26 mouse cellular contexts compared by ENCODE assay signal in genomic region chr13:56139167-56139751, GRCm38 (mm10). TPM values are rescaled to one million over a fixed set of nuclear protein-coding genes. Genes with fewer than 3 reads are reported as not detected.
DNase-seq lines count a peak whose midpoint lies in the region; ATAC-seq lines count a peak whose summit lies in the region.
"Had no signal": no experiment of that assay in that cellular context is flagged by ENCODE, and none has a peak within 500 bp of the region (broad histone marks: within the 10 kb centered on the region; RNA-seq: fewer than 3 reads in every experiment).

No protein-coding gene starts in this region.

- no peak overlapping the region for H3K9ac ChIP-seq in limb, embryonic 13.5 days
- H3K9ac ChIP-seq: embryonic facial prominence, embryonic 15.5 days; forebrain, postnatal 0 days; heart, embryonic 12.5 days; heart, embryonic 15.5 days; hindbrain, embryonic 13.5 days; intestine, embryonic 15.5 days had no signal

- H3K4me1 ChIP-seq in limb, embryonic 10.5 days: peaks cover 55% of the 10 kb centered on the region
- peaks cover 38% of the 10 kb centered on the region for H3K4me1 ChIP-seq in limb, embryonic 13.5 days

- H3K27me3 ChIP-seq in limb, embryonic 10.5 days (ENCODE audit: low read depth, poor library complexity, severe bottlenecking): no peaks in the 10 kb centered on the region
- no peaks in the 10 kb centered on the region for H3K27me3 ChIP-seq in limb, embryonic 13.5 days
- H3K27me3 ChIP-seq: embryonic facial prominence, embryonic 15.5 days; heart, embryonic 12.5 days; heart, embryonic 15.5 days; intestine, embryonic 15.5 days had no signal

- 58% methylated on average over 6 of the region's 6 CpGs for WGBS in limb, embryonic 10.5 days
- 19% methylated on average over 6 of the region's 6 CpGs for WGBS in limb, embryonic 13.5 days

- no peaks in the 10 kb centered on the region for H3K9me3 ChIP-seq in limb, embryonic 10.5 days (replicated peaks)
- no peaks in the 10 kb centered on the region for H3K9me3 ChIP-seq in limb, embryonic 13.5 days
- H3K9me3 ChIP-seq: embryonic facial prominence, embryonic 15.5 days; heart, embryonic 12.5 days; heart, embryonic 15.5 days; hindbrain, embryonic 13.5 days; intestine, embryonic 15.5 days had no signal

- peak; percentile 40 for DNase-seq in forelimb bud, embryonic 11.5 days (ENCODE audit: low read depth, low spot score)
- DNase-seq in limb, embryonic 10.5 days (ENCODE audit: low spot score): no peak
- no peak for DNase-seq in right cerebral cortex, adult 18-20 months
- DNase-seq in embryo, embryonic 10 days (ENCODE audit: low spot score): no peak
- DNase-seq in adipocyte (ENCODE audit: low spot score): no peak
- DNase-seq: adrenal gland, postnatal 10 days; cerebellum, adult 11 months; cerebellum, adult 2 months; cerebellum, adult 9-11 months; cerebellum, postnatal 25 days; embryo, embryonic 11 days; forebrain, postnatal 0 days; gastrocnemius, postnatal 36 days; heart, postnatal 10 days; heart, postnatal 36 days had no signal

- peak overlapping the region; percentile 72 for H3K27ac ChIP-seq in limb, embryonic 10.5 days
- peak overlapping the region; percentile 77; the same call in 1 of the 2 replicates for H3K27ac ChIP-seq in limb, embryonic 13.5 days
- H3K27ac ChIP-seq: embryonic facial prominence, embryonic 15.5 days; heart, embryonic 15.5 days; hindbrain, embryonic 10.5 days; hindbrain, embryonic 13.5 days; intestine, embryonic 15.5 days had no signal

- ATAC-seq in limb, embryonic 13.5 days (ENCODE audit: low FRiP score, low read depth): peak; percentile 73; the same call in 1 of the 2 replicates
- ATAC-seq: CD4-positive, CD25-positive, alpha-beta regulatory T cell, adult 4 months; forebrain, embryonic 14.5 days; forebrain, postnatal 0 days; hindbrain, embryonic 16.5 days; intestine, embryonic 15.5 days had no signal

- H3K36me3 ChIP-seq in limb, embryonic 10.5 days: no peaks in the 10 kb centered on the region
- no peaks in the 10 kb centered on the region for H3K36me3 ChIP-seq in limb, embryonic 13.5 days
- H3K36me3 ChIP-seq: embryonic facial prominence, embryonic 15.5 days; heart, embryonic 12.5 days; heart, embryonic 15.5 days; hindbrain, embryonic 10.5 days; hindbrain, embryonic 13.5 days; intestine, embryonic 15.5 days had no signal

- H3K4me2 ChIP-seq in limb, embryonic 13.5 days (replicated peaks): 0 out of 2 replicates have a peak overlapping the region, but pooled peaks have one; percentile 14
- H3K4me2 ChIP-seq: embryonic facial prominence, embryonic 15.5 days; heart, embryonic 12.5 days; heart, embryonic 15.5 days; hindbrain, embryonic 13.5 days; intestine, embryonic 15.5 days had no signal

- H3K4me3 ChIP-seq in limb, embryonic 10.5 days: no peak overlapping the region
- no peak overlapping the region for H3K4me3 ChIP-seq in limb, embryonic 13.5 days
- H3K4me3 ChIP-seq: embryonic facial prominence, embryonic 15.5 days; heart, embryonic 12.5 days; heart, embryonic 15.5 days; hindbrain, embryonic 10.5 days; hindbrain, embryonic 13.5 days; intestine, embryonic 15.5 days had no signal

RNA-seq across cellular contexts. Expression of gene H2afy, which starts 3.1 kb away (rescaled TPM):
- 642 and 645 TPM in 2 replicates for polyA plus RNA-seq in limb, embryonic 10.5 days (2016; fragmentation: Nextera tagmentation; extraction: Ambion mirVana)
- polyA plus RNA-seq in limb, embryonic 13.5 days (2015; fragmentation: Nextera tagmentation; extraction: Ambion mirVana): 422 and 433 TPM in 2 replicates

RNA-seq across cellular contexts. Expression of gene Tifab, which starts 39.4 kb away (rescaled TPM):
- 0.63 and 1.2 TPM in 2 replicates for polyA plus RNA-seq in limb, embryonic 10.5 days (2016; fragmentation: Nextera tagmentation; extraction: Ambion mirVana)
- polyA plus RNA-seq in limb, embryonic 13.5 days (2015; fragmentation: Nextera tagmentation; extraction: Ambion mirVana): 1.5 and 1.7 TPM in 2 replicates
- polyA plus RNA-seq: C2C12 had no signal
